Mouse (Mus musculus) megakaryocyte-erythroid progenitor cell, adult 5-6 weeks (primary cell): Measurements from ENCODE around the gene Atcay. TPM values are rescaled to one million over a fixed set of nuclear protein-coding genes. Genes with fewer than 3 reads are reported as not detected.
A peak's percentile ranks its signal among the peaks of the same experiment; 100 is the strongest.

Source experiments
- ATAC-seq: replicated peaks from 2 replicates; pipeline ENCODE4 v1.8.0; 2016; ENCODE audit warnings: mild to moderate bottlenecking, inconsistent platforms; ENCODE audit not compliant: severe bottlenecking, poor library complexity, low FRiP score, low TSS enrichment
- total RNA-seq, 2 experiments: library from RNA; stranded (forward) in 1 of 2; stranded (reverse) in 1 of 2; fragments of 200-1000, 215-1000 nt in 1 of 2; fragments of >200 nt in 1 of 2; fragmentation: Nextera tagmentation in 1 of 2; gene quantifications; 2 replicates each; pipeline ENCODE4 v1.2.3; 2014 to 2017

The Atcay gene
- total RNA-seq (2014; fragmentation: Nextera tagmentation) = not detected in 2 replicates
- not detected in 2 replicates for total RNA-seq (2017)

DNA sequence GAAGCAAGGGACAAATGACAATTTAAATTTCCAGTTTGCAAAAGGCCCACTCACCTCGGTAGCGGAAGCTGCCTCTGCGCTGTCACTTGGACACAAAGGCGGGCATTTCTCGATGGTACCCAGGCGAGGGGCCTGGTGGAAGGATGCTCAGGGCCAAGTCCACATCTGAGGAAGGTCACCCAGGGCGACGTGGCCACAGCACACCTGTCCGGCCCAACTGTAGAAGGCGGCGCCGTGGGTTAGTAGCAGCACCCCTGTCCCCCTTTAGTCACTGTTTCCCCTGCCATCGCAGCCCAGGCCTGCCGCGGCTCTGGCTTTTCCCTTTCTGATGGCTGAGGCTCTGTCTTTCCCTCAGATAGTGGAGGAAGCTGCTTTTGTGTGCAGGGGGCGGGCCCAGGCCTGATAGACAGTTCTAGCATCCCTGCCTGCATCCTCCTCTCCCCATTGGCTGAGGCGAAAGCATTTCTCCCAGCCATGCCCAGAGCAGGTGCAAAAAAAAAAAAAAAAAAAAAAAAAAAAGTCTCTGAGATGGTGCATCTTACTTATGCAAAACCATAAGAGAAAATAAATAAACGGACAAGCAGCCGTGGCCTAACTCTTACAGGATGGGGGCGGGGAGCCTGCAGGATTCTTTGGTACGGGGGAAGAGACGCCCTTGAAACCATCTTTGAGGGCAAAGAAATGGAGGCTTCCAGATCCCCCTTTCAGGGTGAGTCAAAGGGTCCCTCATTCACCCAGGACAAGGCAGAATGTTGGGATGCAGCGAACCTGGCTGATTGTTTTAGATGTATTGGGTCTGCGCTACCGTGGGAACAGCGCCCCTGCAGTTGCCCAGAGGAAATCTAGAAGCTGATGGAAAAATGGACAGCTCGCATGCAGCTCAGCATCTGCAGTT is at the start of gene Atcay:
Gene Atcay (minus strand): TSS at position 396 of the 895 bp plus-strand sequence.
- ATAC-seq = 0 out of 2 replicates have a peak, but pooled peaks have one; percentile 24

DNA sequence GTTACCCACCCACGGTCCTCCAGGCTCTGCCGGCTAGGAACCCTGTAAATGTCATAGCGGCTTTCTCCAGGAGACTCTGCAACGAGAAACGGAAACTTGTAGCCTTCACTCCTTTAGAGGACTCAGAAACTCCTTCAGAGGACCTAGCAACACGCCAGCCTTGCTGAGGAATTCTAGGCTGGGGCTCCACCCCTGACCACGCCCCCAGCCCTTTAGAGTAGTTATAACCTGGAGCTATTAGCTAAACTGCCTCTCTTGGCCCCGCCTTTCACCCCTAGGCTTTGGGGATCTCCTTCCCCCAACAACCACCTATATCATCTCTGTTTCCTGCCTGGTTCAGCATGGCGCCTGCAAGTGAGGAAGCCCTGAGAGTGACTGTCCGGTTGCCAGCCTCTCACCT is 48.9 kb upstream of the Atcay start:
- ATAC-seq = no peak

DNA sequence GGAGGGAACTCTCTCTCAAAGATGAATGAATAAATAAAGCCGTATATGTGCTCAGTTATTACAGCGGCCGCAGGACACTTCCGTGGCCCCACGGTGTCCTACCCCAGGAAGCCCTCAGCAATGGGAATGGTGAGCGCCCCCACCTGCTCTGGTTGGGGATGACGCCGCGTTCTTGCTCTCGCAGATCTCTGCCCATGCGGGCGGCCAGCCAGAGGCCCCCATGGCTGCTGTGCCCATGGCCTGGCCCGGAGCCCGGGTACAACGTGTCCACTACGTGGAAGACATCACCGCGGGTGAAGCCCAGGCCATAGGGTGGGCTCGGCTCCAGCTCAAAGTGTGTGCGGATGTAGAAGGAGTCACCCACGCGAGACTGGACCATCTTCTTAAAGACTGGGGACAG is 47.0 kb upstream of the Atcay start:
- ATAC-seq = no peak

- ATAC-seq = no peak
Measured at GRCm38 (mm10) chr10:81273842-81274241, 43.2 kb upstream of the Atcay start.

DNA sequence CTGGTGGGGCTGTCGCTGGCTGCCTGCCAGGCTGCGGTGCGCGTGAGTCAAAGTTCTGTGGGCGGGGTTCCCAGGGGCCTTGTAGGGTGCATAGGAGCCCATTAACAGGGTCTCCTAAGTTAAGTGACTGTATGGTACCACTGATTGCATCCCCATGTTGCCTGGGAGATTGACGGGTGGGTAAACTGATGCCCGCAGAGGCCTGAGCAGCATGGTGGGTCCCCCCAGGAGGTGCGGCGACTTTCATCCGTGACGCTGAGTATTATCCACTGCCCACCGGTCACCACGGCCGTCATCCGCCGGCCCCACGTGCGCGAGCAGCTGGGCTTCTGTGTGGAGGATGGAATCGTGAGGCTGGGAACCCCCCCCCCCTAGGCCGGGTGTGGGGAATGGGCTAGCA is 41.7 kb upstream of the Atcay start:
- no peak for ATAC-seq

- no peak for ATAC-seq
Measured at GRCm38 (mm10) chr10:81268643-81269412, 38.2 kb upstream of the Atcay start.

GRCm38 (mm10) chr10:81268056-81268455 is 37.4 kb upstream of the Atcay start:
- ATAC-seq = peak; percentile 51; the same call in 1 of the 2 replicates

- peak; percentile 76 for ATAC-seq
Measured at GRCm38 (mm10) chr10:81266211-81267105, 35.8 kb upstream of the Atcay start, which contains the start of the genes Mrpl54 and Apba3. Gene Mrpl54, minus strand, starts transcription at chr10:81266934. Gene Apba3, plus strand, starts transcription at chr10:81266960.

GRCm38 (mm10) chr10:81265540-81265939 is 34.9 kb upstream of the Atcay start:
- no peak for ATAC-seq

GRCm38 (mm10) chr10:81261025-81261424 is 30.4 kb upstream of the Atcay start:
- ATAC-seq = no peak

DNA sequence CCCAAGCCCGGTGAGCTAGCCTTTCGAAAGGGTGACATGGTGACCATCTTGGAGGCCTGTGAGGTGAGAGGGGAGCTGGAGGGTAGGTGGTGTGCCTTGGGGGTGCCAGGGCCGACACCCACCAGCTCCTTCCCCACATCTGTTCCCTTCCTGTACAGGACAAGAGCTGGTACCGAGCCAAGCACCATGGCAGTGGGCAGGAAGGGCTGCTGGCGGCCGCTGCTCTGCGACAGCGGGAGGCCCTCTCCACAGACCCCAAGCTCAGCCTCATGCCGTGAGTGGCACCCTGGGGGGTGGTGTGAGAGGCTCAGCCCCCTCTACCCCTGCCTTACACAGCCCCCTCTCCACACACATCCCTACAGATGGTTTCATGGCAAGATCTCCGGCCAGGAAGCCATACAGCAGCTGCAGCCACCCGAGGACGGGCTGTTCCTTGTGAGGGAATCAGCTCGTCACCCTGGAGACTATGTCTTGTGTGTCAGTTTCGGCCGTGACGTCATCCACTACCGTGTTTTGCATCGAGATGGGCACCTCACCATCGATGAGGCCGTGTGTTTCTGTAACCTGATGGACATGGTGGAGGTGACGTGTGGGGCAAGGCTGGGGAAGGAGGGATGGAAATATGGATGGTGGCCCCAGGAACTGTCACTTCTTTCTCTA is 28.7 kb upstream of the Atcay start:
- ATAC-seq = no peak

DNA sequence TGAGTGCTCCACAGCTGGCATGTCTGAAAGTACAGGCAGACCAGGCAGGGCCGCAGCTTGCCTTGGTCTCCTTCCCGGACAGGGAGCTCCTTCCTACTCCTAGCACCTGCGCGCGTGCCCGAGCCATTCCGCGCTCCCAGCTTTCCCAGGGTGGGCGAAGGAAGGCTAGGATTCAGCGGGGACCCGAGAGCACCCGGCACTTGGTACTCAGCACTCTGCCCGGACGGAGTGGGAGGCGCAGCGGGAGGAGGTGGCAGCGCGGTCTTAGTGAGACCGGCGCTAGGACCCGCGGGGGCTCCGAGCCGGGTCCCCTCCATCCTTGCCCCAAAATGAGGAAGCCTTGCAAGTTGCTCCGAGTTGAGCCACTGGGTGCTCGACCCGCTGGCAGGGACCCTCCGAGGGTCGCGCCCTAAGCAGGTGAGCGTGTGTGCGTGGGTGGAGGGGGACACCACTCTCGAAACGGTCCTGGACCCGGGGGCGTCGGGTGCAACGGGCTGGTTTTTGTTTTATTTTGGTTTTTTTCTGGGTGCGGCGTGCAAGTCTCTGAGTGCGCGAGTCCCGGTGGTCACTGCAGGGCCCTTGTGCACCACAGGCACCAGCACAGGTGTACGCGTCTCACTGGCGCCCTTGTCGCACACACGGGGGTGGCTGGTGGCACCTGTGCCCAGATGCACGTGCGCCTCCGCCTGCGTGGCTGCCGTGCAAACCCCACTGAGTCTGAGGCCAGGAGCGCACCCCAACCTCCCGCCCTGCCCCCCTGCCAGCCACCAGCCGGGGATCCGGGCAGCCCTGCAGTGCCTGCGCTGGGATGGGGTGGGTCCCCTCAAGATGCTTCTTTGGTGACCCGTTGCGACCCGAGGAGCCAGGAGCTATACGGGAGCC is 26.8 kb upstream of the Atcay start:
- ATAC-seq = no peak

DNA sequence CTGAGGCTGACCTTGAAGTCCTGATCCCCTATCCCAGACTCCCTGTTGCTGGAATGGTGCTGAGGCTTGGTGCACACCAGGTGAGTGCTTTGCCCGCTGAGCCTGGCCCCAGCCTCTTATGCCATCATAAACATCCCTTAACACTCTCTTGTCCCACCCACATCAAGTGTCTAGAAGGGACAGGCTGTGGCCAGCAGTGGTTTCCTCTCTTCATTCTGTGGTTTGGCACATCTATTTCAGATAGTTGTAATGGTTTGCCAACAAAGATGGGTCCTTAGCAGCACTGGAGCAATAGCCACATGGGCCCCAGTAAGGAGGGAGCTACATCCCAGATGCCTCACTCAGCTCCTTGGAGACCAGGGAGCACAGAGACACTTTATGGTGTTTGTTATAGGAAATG is 24.3 kb upstream of the Atcay start:
- ATAC-seq = no peak

GRCm38 (mm10) chr10:81252424-81253419 is 22.1 kb upstream of the Atcay start, which contains the start of gene Matk:
Gene Matk, plus strand, starts transcription at chr10:81252935.
- ATAC-seq = no peak

DNA sequence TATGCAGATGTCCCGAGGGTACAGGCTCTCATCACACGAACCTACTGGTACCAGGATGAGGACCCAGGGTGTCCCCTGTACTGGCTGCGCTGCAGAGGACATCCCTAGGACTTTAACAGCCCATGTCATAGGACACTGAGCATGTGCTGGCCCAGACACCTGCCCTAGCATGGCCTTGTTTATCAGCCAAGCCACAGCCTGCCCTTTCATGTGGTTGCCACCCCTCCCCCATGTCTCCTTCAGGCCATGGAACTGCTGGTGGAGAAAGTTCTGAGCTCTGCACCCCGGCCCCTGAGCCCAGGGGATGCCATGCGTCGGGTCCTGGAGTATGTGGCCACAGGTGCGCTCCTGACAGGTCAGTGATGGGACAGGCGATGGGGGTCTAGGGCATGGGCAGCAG is 18.8 kb upstream of the Atcay start:
- ATAC-seq = no peak

DNA sequence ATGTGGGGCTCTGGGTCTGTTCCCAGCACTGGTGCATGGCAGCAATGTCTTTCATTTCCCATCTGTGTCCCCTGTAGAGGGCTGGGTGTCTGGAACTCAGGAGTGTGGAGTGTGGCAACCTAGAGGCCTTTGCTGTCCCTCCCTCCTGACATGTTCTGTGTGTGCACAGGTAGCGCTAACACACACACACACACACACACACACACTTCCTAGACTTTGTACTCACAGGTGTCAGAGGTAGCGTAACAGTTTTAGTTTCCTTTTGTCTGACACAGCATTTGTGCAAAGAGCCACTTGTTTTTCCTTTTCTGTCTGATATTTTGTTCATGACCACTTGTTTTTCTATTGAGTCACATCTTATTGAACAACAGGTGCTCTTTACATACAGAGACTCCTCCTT is 17.2 kb upstream of the Atcay start:
- no peak for ATAC-seq

DNA sequence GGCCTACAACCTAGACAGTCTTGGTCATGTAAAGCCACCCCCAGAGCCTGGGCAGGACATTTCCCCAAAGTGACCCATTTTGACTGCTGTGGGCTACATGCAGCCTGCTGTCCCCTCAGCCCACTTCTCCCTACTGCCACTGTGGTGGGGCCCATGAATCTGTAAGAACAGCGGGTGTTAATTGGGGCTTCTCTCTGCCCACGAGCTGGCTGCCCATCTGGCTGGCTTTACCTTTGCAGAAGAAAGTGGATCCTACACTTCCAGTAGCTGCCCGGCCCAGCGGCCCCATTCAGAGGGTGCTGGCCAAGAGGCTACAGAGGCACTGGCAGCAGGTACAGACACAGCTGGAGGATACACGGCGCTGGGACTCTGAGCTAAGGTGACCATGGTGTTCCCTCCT is 14.5 kb upstream of the Atcay start:
- no peak for ATAC-seq
